Mouse (Mus musculus) neural tube, embryonic 10.5 days (tissue): ENCODE results near the gene Tstd1.

Experiments used
- DNase-seq: peaks from one replicate; pipeline ENCODE4 v3.0.0-alpha.2; 2017; ENCODE audit warnings: low spot score; ENCODE audit errors: extremely low spot score

Tstd1 gene

DNA sequence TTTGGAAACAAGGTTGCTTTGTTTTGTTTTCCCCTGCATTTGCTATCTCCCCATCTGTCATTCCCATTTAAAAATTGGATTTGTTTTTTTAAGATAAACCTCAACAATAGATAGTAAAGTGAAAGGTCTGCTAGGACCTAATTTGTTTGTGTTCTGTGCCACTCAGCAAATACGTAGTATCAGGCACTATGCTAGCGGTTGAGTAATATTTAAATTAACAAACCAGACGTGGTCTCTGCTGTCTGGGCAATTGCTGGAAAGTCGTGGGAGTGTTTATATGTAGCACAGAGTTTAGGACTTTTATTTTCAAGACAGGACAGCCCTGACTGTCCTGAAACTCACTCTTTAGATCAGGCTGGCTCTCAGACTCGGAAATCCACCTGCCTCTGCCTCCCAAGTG, 33.9 kb downstream of the Tstd1 start:
- DNase-seq: no peak

DNA sequence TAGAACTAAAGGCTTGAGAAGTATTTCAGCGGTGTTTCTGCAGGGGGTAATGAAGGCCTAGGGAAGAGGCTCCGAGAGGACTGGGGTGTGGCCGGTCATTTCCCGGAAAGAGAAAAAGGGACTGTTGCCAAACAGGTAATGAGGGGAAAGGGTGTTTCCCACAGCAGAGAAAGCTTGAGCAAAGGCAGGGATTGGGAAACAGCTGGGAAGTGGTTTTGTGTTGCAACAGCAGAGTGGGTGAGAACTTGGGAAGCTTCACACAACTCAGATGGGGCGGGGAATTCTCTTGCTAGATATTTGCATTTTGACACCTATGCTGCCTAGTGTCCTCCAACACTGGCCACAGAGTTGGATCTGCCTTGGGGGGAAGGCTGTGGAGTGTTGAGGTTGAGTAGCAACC, 34.3 kb downstream of the Tstd1 start:
- DNase-seq: no peak

DNA sequence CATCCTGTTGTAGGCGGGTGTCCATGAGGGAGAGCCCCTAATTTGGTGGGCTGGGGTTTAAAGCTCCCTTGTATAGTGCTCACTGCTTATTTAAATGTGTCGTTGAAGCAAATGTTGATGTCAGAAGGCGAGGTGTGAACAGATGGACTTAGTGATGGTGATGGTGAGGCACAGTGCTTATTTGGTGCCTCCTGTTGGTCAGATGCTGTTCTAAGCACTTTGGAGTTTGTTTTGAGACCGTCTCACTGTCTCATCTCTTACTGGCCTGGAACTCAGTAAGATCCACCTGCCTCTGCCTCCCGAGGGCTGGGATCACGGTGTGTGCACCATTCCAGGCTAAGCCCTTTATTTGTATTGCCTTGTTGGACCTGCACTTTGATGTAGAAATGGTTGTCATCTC, 36.3 kb downstream of the Tstd1 start:
- no peak for DNase-seq

DNA sequence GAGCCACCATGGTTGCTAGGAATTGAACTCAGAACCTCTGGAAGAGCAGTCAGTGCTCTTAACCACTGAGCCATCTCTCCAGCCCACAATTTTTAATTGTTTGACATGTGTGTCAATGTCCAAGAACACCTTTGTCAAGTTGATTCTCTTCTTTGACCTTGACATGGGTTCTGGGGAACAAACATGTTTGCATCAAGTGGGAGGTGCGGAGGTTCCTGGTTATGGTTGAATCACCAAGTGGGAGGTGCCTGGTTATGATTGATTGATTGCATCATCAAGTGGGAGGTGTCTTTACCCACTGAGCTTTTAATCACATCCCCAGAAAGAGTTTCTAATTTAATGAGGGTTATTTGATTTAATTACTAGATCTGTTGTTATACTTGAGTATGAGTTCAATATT, 38.9 kb downstream of the Tstd1 start:
- no peak for DNase-seq

- no peak for DNase-seq
Observed at GRCm38 (mm10) chr1:171459791-171460190, 41.1 kb downstream of the Tstd1 start.

- DNase-seq: no peak
Observed at GRCm38 (mm10) chr1:171460551-171461503, 42.2 kb downstream of the Tstd1 start.

- DNase-seq: no peak
Observed at GRCm38 (mm10) chr1:171463133-171463532, 44.5 kb downstream of the Tstd1 start.

- no peak for DNase-seq
Observed at GRCm38 (mm10) chr1:171465749-171466412, 47.2 kb downstream of the Tstd1 start.

DNA sequence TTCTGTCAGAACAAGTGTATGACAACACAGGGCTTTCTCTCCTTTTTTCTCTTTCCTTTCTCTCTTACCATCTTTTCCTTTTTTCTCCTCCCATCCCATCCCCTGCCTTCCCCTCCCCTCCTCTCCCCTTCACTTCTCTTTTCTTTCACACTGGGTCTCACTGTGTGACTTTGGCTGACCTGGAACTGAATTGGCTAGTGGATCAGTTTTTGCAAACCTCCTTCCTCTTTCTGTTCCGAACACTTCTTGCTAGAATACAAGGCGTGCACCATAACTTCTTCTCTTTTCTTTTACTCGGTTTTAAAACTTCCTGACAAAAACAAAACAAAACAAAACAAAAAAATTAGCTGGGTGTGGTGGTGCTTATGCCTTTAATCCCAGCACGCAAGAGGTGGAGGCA, 47.9 kb downstream of the Tstd1 start:
- no peak for DNase-seq

- no peak for DNase-seq
Observed at GRCm38 (mm10) chr1:171469678-171470077, 51.0 kb downstream of the Tstd1 start.
